Mouse (Mus musculus): ENCODE results near the gene Cdc20b.
"Not testable (repeated sequence)": the region's sequence is repeated elsewhere in the genome, so short reads cannot be mapped to it uniquely, and the experiment has no call there.

The Cdc20b gene

GRCm38 (mm10) chr13:113034950-113035421 is at the start of gene Cdc20b:
Gene Cdc20b, plus strand, starts transcription at chr13:113035111.
- peak; percentile 29 for DNase-seq (ENCODE audit: low spot score)

GRCm38 (mm10) chr13:112985605-112986450 is 49.1 kb upstream of the Cdc20b start:
- no peak for DNase-seq (ENCODE audit: low spot score)

GRCm38 (mm10) chr13:112986451-112986950 is 48.4 kb upstream of the Cdc20b start:
- no peak for DNase-seq (ENCODE audit: low spot score)

GRCm38 (mm10) chr13:112987532-112987943 is 47.4 kb upstream of the Cdc20b start, which contains the start of gene Ccno:
Gene Ccno, plus strand, starts transcription at chr13:112987802.
- DNase-seq (ENCODE audit: low spot score) = peak; percentile 81

GRCm38 (mm10) chr13:112987991-112988390 is 46.9 kb upstream of the Cdc20b start:
- DNase-seq (ENCODE audit: low spot score) = no peak

- no peak for DNase-seq (ENCODE audit: low spot score)
These were observed 46.0 kb upstream of the Cdc20b start for GRCm38 (mm10) chr13:112988866-112989265.

- DNase-seq (ENCODE audit: low spot score) = no peak
These were observed 45.4 kb upstream of the Cdc20b start for GRCm38 (mm10) chr13:112989541-112989940.

- DNase-seq (ENCODE audit: low spot score) = no peak
These were observed 44.6 kb upstream of the Cdc20b start for GRCm38 (mm10) chr13:112990346-112990745.

- DNase-seq (ENCODE audit: low spot score) = no peak
These were observed 41.3 kb upstream of the Cdc20b start, which contains the start of gene Mcidas for GRCm38 (mm10) chr13:112993531-112994152. Gene Mcidas, plus strand, starts transcription at chr13:112993845.

- peak; percentile 47 for DNase-seq (ENCODE audit: low spot score)
These were observed 40.7 kb upstream of the Cdc20b start for GRCm38 (mm10) chr13:112994191-112994590.

GRCm38 (mm10) chr13:112996407-112996806 is 38.5 kb upstream of the Cdc20b start:
- DNase-seq (ENCODE audit: low spot score) = no peak

- DNase-seq (ENCODE audit: low spot score) = no peak
These were observed 37.5 kb upstream of the Cdc20b start for GRCm38 (mm10) chr13:112997369-112997768.

- no peak for DNase-seq (ENCODE audit: low spot score)
These were observed 36.3 kb upstream of the Cdc20b start for GRCm38 (mm10) chr13:112998427-112999201.

- DNase-seq (ENCODE audit: low spot score) = no peak
These were observed 34.8 kb upstream of the Cdc20b start for GRCm38 (mm10) chr13:113000090-113000489.

GRCm38 (mm10) chr13:113000576-113001318 is 34.2 kb upstream of the Cdc20b start:
- DNase-seq (ENCODE audit: low spot score) = no peak

GRCm38 (mm10) chr13:113012683-113013082 is 22.2 kb upstream of the Cdc20b start:
- DNase-seq (ENCODE audit: low spot score) = no peak

- DNase-seq (ENCODE audit: low spot score) = not testable (repeated sequence)
These were observed 21.5 kb upstream of the Cdc20b start for GRCm38 (mm10) chr13:113013174-113013953.

- no peak for DNase-seq (ENCODE audit: low spot score)
These were observed 13.4 kb upstream of the Cdc20b start for GRCm38 (mm10) chr13:113021521-113021920.

GRCm38 (mm10) chr13:113022467-113022866 is 12.4 kb upstream of the Cdc20b start:
- no peak for DNase-seq (ENCODE audit: low spot score)
